In the genomic region with DNA sequence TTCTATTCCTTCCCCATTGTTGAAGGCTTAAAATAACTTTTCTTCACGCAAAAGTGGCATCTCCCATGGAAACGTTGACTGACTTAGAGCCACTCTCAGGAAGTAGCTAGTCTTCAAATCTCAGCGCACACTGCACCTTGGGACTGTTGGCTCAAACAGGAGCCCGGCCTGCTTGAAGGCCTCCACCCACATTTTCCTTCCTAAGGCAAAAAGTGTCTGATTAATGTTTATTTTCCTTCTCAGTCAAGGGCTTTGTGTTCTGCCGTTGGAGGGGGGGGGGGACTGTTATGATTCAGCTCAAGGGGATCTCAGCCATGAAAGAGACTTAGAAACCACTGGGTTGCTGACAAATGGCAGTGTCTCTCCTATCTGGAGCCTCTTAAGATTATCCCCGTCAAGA, we compare ENCODE assay signal across 11 mouse cellular contexts. TPM values are rescaled to one million over a fixed set of nuclear protein-coding genes. Genes with fewer than 3 reads are reported as not detected.
A peak's percentile ranks its signal among the peaks of the same experiment; 100 is the strongest.
DNase-seq lines count a peak whose midpoint lies in the region; ATAC-seq and TF ChIP-seq lines count a peak whose summit lies in the region.
"Had no signal": no experiment of that assay in that cellular context is flagged by ENCODE, and none has a peak within 500 bp of the region (broad histone marks: within the 10 kb centered on the region; RNA-seq: fewer than 3 reads in every experiment).

No protein-coding gene starts in this region.

- 54% methylated on average over 6 of the region's 6 CpGs for WGBS in limb, embryonic 15.5 days
- 36% methylated on average over 6 of the region's 6 CpGs for WGBS in midbrain, postnatal 0 days

- ATAC-seq in limb, embryonic 15.5 days (ENCODE audit: insufficient number of reproducible peaks, low FRiP score, low TSS enrichment, low read depth), result no peak
- ATAC-seq in midbrain, postnatal 0 days (ENCODE audit: low FRiP score), result no peak

- no peak overlapping the region for H3K4me3 ChIP-seq in embryonic fibroblast, embryonic 13.5 days (ENCODE audit: insufficient read depth, low read length)
- H3K4me3 ChIP-seq in limb, embryonic 15.5 days, result no peak overlapping the region
- H3K4me3 ChIP-seq in midbrain, postnatal 0 days (ENCODE audit: low read depth, low read length), result no peak overlapping the region
- H3K4me3 ChIP-seq: limb, embryonic 12.5 days; midbrain, embryonic 12.5 days had no signal

- H3K9ac ChIP-seq in limb, embryonic 15.5 days, result no peak overlapping the region
- no peak overlapping the region for H3K9ac ChIP-seq in midbrain, postnatal 0 days (replicated peaks; ENCODE audit: low read length, poor library complexity, severe bottlenecking)
- H3K9ac ChIP-seq: limb, embryonic 12.5 days; midbrain, embryonic 12.5 days had no signal

- no peaks in the 10 kb centered on the region for H3K27me3 ChIP-seq in limb, embryonic 15.5 days
- H3K27me3 ChIP-seq in midbrain, postnatal 0 days (ENCODE audit: insufficient read depth, low read length), result no peaks in the 10 kb centered on the region
- H3K27me3 ChIP-seq: limb, embryonic 12.5 days had no signal

- TF ChIP-seq CTCF in embryonic fibroblast, embryonic 13.5 days (IDR thresholded peaks at IDR 0.05; ENCODE audit: borderline replicate concordance, insufficient read depth, low read length), result no peak
- no peak for TF ChIP-seq CTCF in midbrain, postnatal 0 days (IDR thresholded peaks at IDR 0.05)

- no peaks in the 10 kb centered on the region for H3K9me3 ChIP-seq in limb, embryonic 15.5 days
- H3K9me3 ChIP-seq in midbrain, postnatal 0 days (ENCODE audit: low read length), result no peaks in the 10 kb centered on the region
- H3K9me3 ChIP-seq: limb, embryonic 12.5 days; midbrain, embryonic 12.5 days had no signal

- no peak overlapping the region for H3K4me2 ChIP-seq in limb, embryonic 15.5 days
- H3K4me2 ChIP-seq in midbrain, postnatal 0 days (ENCODE audit: low read depth, low read length, poor library complexity, severe bottlenecking), result no peak overlapping the region
- H3K4me2 ChIP-seq: limb, embryonic 12.5 days; midbrain, embryonic 12.5 days had no signal

- DNase-seq in heart, adult 9 months (ENCODE audit: low spot score in 2 of 2), result peak; percentile 44 to 51
- no peak for DNase-seq in heart, postnatal 4 days
- DNase-seq in Muller cell, postnatal 12 days (ENCODE audit: inconsistent ontology term), result peak; percentile 88
- DNase-seq in thymus, postnatal 4 days, result no peak
- DNase-seq in gastrocnemius, postnatal 36 days, result no peak
- DNase-seq in midbrain, postnatal 0 days (ENCODE audit: low spot score), result no peak
- DNase-seq: cerebellum, adult 11 months had no signal

- intact Hi-C loops in gastrocnemius, postnatal 36 days (cut with DNase I), result no loop called here

- H3K4me1 ChIP-seq in embryonic fibroblast, embryonic 13.5 days (ENCODE audit: control insufficient read depth, insufficient read depth, low read length), result peaks cover 35% of the 10 kb centered on the region
- H3K4me1 ChIP-seq in limb, embryonic 15.5 days, result peaks cover 12% of the 10 kb centered on the region
- 0 out of 2 replicates have a peak, but pooled peaks cover 4% of the 10 kb centered on the region for H3K4me1 ChIP-seq in midbrain, postnatal 0 days (ENCODE audit: insufficient read depth, low read length)

- H3K36me3 ChIP-seq in limb, embryonic 15.5 days, result no peaks in the 10 kb centered on the region
- no peaks in the 10 kb centered on the region for H3K36me3 ChIP-seq in midbrain, postnatal 0 days (ENCODE audit: insufficient read depth, low read length)
- H3K36me3 ChIP-seq: limb, embryonic 12.5 days; midbrain, embryonic 12.5 days had no signal

- no peak for TF ChIP-seq POLR2A in embryonic fibroblast, embryonic 13.5 days (IDR thresholded peaks at IDR 0.05; ENCODE audit: low read depth, low read length)

- peak overlapping the region; percentile 99 for H3K27ac ChIP-seq in embryonic fibroblast, embryonic 13.5 days (ENCODE audit: insufficient read depth, low read length)
- H3K27ac ChIP-seq in limb, embryonic 15.5 days, result 0 out of 2 replicates have a peak overlapping the region, but pooled peaks have one; percentile 19
- H3K27ac ChIP-seq in midbrain, postnatal 0 days (ENCODE audit: low read depth, low read length), result no peak overlapping the region
- H3K27ac ChIP-seq: limb, embryonic 12.5 days; midbrain, embryonic 12.5 days had no signal

RNA-seq across cellular contexts. Expression of a gene that starts 56.5 kb away (rescaled TPM):
- total RNA-seq in heart, postnatal 4 days (2021), result 10 to 100 TPM in 1 of 2 experiments, 1 to 10 TPM in 1; 9.6 to 10.0 TPM
- polyA plus RNA-seq in embryonic fibroblast, embryonic 13.5 days (2011; ENCODE audit: insufficient read length, low read depth, missing spikeins), result 24.4 and 27.8 TPM in 2 replicates
- polyA plus RNA-seq in limb, embryonic 15.5 days (2015; fragmentation: Nextera tagmentation; extraction: Ambion mirVana), result 6.7 and 7.5 TPM in 2 replicates
- 10 to 100 TPM; 10.6 to 12.1 TPM for total RNA-seq in gastrocnemius, postnatal 36 days (2021)
- 27.3 and 29.7 TPM in 2 replicates for total RNA-seq in midbrain, postnatal 0 days (2014; rRNA removed)
- 21.1 and 23.0 TPM in 2 replicates for polyA plus RNA-seq in midbrain, postnatal 0 days (2015; fragmentation: Nextera tagmentation; extraction: Ambion mirVana)

Comparison
In these comparisons a context has a peak if more than half of its experiments do, and no peak if none do; other contexts are left out.
1. DNase-seq: peak in heart, adult 9 months (2 of 2) and Muller cell, postnatal 12 days (single experiment); none in heart, postnatal 4 days (single experiment), thymus, postnatal 4 days (single experiment), gastrocnemius, postnatal 36 days (0 of 2) and midbrain, postnatal 0 days (single experiment).